Mouse (Mus musculus) megakaryocyte, adult 5-6 weeks (primary cell): ENCODE results near the gene Pip5k1c. TPM values are rescaled to one million over a fixed set of nuclear protein-coding genes. Genes with fewer than 3 reads are reported as not detected.

Source experiments
- ATAC-seq: 2 replicates; pipeline ENCODE4 v1.8.0; 2016; ENCODE audit warnings: mild to moderate bottlenecking, inconsistent platforms; ENCODE audit not compliant: poor library complexity, severe bottlenecking
- total RNA-seq, 2 experiments: library from RNA; stranded (forward) in 1 of 2; stranded (reverse) in 1 of 2; fragments of 153-499, 151-499 nt in 1 of 2; fragments of 221-1000, 200-1000 nt in 1 of 2; gene quantifications; 2 replicates each; pipeline versions ENCODE4 v1.2.3 to v1.2.4; 2015 to 2017

Pip5k1c gene
- total RNA-seq, 2 experiments from 2014 or later = 28.0 to 40.4 TPM

DNA sequence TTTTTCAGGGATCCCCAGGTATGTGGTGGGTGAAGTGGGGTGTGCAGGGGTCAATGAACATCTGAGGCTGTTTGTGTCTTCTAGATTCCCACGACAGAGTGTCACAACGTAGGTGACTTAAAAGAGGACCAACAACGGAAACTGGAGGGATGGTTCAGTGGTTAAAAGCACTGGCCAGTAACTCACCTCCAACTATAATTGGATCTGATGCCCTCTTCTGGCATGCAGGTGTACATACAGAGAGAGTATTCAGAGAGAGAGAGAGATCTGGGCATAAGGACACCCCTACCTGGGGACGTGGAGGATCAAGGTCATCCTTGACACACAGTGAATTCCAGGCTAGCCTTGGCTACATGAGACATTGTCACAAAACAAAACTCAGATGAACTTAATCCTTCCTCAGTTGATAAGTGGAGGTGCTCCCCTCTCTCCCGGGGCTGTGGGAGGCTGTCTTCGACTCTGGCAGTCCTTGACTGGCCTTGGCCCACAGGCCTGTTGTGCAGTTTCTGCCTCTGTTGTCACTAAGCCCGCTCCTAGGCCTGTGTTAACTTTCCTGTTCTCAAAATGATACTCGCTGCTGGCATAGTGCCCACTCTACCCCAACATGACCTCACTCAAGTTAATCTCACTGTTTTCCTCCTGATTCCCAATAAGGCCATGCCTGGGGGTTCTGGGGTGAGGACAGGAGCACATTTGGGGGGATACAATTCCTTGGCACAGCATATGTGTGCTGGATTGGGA lies 51.8 kb downstream of the Pip5k1c start:
- ATAC-seq = no peak

DNA sequence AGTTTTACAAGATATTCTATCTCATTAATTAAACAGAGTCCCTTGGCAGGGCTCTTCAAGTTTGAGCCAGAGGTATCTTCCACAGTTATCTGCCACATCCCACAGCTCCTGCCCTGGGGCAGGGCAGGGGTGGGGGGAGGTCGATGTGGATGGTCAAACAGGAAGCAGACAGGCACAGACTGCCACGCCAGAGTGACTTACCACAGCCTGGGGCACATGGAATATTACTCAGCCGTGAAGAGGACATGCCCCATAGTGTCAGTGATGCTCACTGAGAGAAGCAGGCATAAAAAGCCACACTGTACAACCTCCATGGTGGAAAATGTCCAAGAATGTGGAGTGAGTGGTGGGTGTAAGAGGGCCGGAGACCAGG lies 52.4 kb downstream of the Pip5k1c start:
- ATAC-seq = no peak

DNA sequence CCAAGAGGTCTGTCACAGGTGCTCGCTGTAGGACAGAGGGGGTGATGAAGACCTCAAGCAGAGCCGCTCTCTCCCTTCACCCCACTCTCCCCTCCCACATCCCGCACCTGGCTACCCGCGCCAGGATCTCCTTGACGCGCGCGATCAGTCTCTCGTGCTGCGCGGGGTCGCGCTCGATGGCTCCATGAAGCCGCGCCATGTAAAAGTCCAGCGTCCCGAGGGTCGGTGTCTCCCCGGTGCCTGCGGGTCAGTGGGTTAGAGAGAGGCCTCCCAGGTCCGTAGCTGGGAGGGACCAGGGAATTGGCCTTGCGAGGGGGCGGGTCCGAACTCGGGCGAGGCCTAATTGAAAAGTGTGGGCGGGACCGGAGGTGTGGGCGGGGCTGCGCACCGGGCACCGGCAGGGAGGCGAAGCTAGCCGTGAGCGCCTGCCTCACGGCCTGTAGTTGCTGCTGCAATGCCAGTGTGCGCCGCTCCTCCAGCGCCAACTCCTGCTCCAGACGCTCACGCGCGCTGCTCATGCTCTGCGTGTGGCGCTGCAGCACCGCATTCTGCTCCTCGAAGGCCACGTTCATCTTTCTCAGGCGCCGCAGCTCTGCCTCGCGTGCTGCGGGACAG lies 53.8 kb downstream of the Pip5k1c start:
- ATAC-seq = peak; percentile 55

DNA sequence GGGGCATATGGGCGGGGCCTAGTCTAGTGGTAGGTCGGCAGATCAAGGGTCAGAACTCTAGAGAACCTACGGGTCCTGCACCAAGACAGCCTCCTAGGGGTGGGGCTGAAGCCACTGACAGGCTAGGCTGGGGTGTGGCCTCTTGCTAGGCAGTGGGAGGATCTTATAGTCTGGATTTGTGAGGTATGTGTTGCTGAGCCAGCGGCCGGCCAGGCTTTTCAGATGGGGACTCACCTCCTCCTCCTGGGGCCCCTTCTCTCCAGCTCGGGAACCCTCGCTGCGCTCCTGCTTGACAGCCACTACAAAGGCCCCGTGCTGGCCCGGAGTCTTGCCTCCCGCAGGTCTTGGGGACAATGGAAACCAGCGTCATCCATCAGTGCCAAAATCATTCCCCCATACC lies 56.4 kb downstream of the Pip5k1c start:
- peak; percentile 20; the same call in 1 of the 2 replicates for ATAC-seq

DNA sequence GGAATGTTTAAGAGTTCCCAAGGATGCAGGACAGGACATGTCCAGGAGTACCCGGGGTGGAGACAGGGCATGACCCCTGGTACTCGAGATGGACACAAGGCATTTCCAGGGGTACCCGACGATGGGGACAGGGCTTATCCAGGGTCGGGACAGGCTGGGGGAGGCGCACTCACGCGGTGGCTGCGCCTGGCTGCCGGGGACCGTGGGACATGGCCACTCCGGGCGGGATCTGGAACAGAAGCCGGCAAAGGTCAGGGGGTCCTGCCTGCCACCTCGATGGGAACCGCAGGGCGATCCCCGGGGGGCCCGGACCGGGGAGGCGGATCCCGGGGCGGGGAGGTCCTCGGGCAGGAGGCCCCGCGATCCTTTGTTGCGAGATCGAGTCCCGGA lies 57.2 kb downstream of the Pip5k1c start:
- ATAC-seq = no peak

DNA sequence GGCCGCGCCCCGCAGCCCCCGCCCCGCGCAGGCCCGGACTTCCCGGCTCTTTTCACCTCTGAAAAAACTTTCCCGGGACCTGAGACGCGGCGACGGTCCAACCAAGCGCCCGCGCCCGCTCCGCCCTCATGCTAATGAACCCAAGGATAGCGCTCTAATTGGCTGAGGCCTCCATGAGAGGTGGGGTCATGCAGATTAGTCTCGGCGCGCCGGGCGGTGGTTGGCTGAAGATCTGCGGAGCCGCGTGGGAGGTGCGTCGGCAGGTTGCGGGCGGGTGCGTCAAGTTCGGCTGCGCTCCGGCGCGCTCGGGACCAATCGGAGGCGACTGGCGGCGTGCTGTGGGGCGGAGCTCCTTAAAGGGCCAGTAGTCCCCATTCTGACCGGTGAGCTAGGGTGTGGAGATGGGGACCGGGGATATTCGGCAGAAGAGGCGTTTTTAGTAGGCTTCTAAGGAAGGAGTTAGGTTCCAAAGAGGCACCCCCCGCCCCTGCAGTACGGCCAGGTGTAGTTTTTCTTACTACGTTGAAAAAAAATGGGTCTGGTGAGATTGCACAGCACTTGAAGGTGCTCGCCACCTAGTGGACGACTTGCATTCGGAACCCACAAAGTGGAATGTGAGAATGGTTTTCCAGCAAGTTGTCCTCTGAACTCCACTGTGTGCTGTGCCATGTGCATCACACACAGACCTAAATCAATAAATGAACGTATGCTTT lies 57.7 kb downstream of the Pip5k1c start, which contains the start of gene Hmg20b:
Gene Hmg20b, minus strand, starts transcription at position 130 of the 713 bp plus-strand sequence.
- peak; percentile 89 for ATAC-seq

DNA sequence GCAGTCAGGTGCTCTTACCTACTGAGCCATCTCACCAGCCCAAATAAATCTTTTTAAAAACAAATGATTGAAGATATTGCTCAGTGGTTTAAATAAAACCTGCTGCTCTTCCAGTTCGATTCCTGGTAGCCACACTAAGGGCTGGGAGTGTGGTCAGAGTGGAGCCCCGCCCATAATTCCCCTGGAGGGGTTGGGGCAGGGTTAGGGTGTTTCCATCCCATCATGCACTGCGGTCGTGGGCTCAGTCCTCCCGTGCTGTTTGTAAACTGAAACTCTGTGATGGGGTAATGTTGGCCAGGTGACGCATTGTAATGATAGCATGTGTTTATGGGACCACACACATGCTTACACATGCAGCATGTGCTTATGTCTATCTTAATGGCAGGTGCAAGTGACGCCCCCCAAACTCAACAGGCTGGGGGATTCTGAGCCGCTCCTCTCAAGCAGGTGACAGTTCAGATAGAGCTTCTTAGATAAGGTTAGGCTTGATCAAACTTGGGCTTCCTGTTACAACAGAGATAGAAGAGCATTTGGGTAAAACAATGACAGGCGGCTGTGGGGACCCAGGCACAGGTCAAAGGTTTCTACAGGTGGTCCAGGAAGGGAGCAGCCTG lies 59.0 kb downstream of the Pip5k1c start:
- peak; percentile 25 for ATAC-seq

DNA sequence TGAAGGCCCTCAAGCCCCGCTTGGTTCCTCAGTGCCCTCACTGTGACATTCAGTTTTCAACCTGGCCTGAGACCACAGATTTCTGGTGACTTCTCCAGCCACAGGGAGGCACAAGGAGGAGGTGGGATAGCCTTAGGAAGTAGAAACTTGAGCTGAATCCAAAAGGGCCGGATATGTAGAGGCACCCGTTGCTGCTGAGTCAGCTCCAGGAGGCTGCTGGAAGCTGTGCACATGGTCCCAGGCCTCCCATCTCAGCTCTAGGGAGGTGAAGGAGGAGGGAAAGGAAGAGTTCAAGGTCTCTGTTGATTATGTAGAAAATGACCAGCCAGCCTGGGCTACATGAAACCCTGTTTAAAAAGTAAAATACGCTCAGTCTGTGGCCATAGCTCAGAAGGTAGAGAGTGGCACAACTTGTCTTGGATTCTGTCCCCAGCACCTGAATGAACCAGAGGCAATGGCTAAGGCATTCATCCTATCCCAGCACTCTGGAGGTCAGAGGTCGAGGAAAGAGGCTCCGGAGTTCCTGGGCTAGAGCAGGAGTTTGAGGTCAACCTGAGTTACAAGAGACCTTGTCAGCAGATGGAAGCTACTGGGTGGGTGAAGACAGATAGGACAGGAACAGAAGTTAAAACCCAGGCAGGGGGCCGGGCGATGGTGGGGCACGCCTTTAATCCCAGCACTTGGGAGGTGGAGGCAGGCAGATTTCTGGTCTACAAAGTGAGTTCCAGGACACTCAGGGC lies 62.1 kb downstream of the Pip5k1c start:
- ATAC-seq = no peak

DNA sequence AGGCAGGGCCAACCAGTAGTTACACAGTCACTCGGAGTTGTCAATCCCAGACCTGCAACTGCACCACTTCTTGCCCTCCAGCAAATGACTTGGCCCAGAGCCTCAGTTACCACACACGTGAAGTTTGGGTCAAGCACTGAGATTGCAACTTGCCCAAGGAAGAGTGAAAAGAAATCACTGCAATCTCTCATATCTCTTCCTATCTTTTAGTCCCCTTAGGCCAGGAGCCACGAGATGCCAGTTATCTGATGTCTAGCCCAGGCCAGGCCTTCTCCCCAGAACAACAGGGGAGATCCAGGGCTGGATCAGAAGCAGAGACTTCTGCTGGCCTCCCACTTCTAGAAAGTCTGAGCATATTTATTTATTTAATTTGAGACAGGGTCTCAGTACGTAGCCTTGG lies 62.8 kb downstream of the Pip5k1c start:
- ATAC-seq = no peak

DNA sequence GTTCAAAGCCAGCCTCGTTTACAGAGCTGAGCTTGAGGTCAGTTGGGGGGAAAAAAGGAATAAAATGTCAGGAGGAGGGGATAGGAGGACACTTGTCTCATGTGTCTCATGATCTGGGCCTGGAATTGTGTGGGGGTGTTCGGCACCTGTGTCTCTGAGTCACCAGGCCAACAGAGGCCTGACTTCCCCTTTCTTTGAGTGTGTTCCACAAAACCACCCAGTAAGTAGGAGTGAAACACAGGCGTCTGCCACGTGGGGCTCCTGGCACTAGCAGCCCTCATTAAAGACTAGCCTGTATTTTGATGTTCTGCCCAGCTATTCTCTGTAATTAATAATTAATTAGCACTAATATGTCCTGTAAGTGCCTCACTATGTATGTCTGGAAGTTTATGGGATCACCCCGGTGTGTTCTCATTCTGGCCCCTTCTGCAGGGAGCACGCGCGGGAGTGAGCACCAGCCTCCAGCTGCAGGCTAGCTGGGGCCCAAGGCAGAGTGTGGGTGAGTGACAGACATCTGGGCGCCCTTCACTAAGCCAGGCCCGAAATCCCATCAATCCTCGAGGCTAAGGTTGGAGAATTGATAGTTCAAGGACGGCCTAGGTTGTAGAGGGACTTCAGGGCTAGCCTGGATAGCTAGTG lies 63.7 kb downstream of the Pip5k1c start:
- ATAC-seq = peak; percentile 67

DNA sequence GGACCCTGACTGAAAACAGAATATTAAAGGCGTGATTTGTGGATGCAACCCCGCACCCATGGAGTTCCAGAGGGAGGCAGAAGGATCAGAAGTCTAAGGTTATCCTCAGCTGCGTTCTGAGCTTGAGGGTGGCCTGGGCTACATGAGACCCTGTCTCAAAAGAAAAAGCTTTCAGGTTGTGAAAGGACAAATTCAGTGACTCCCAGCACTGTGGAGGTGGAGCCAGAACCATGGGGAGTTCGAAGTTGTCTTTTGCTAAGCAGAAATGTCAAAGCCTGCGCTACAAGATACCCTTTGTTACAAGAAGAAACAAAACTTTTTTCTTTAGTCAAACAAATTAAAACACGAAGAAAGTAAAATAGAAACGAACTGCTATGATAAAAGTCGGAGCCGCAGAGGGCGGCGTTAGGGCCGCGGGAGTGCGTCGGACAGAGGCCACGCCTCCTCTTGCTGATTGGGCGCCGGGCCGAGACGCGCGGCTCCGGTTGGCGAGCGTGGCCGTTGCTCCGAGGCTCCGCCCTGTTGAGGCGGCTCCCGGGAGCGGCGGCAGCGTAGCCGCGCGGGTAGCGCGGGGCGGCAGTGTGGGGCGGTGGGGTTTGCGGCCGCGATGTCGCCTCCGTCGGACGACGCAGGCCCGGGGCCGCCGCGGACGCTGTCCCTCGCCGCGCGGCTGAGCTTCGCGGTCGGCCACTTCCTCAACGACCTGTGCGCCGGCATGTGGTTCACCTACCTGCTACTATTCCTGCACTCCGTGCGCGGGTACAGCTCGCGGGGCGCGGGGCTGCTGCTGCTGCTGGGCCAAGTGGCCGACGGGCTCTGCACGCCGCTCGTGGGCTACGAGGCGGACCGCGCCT lies 64.5 kb downstream of the Pip5k1c start, which contains the start of gene Mfsd12:
Gene Mfsd12, plus strand, starts transcription at position 501 of the 854 bp plus-strand sequence.
- ATAC-seq = peak; percentile 83

DNA sequence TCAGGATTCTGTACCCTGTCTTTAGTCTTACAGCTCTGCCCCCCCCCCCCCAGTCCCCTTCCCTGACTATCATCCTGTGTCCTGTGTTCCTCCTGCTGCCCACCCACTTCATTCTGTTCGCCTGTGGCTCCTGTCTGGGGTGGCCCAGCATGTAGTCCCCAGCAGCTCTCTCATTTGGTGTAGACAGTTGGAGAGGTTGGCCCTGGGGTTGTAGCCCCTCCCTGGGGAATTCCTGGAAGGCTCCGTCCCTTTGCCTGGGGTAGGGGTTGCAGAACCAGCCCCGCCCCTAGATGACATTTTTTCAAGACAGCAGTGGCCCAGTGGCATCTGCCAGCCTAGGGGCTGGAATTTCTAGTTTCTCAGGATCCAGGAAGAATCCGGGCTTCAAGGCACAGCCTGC lies 65.4 kb downstream of the Pip5k1c start:
- ATAC-seq = no peak

DNA sequence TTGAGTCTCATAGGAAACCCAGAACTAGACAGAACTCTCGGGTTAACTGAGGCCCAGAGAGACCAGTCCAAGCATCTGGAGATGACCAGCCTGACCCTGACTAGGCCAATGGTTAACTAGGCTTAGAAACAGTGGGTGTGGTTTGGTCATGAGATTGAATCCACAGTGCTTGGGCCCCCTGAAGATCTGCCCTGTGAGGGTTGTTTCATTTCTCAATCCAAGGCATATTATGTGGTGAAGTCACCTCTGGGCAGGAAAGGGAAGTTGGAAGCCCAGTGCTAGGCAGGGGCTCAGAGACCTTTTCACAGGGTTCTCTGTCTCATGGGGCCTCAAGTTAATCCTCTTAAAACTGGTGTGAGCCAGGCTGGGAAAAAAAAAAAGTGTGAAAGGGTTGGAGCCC lies 66.1 kb downstream of the Pip5k1c start:
- peak; percentile 54 for ATAC-seq

DNA sequence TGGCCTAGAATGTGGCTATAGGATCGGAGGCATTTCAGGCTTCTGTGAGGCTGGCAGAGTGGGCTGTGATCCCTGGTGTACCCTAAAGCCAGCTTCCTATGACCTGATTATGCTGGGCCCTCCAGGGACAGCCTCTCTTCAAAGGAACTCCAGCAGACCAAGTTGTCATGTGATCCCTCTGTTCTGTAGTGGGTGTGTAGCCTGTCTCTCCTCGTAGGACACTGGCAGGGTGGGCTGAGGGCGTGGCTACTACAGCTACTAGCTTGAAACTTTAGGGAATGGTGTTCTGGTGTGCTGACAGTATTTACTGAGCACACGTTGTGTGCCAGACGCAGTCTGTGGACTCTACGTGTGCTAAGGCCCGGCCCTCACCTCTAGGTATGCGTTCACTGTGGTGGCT lies 68.0 kb downstream of the Pip5k1c start:
- no peak for ATAC-seq

DNA sequence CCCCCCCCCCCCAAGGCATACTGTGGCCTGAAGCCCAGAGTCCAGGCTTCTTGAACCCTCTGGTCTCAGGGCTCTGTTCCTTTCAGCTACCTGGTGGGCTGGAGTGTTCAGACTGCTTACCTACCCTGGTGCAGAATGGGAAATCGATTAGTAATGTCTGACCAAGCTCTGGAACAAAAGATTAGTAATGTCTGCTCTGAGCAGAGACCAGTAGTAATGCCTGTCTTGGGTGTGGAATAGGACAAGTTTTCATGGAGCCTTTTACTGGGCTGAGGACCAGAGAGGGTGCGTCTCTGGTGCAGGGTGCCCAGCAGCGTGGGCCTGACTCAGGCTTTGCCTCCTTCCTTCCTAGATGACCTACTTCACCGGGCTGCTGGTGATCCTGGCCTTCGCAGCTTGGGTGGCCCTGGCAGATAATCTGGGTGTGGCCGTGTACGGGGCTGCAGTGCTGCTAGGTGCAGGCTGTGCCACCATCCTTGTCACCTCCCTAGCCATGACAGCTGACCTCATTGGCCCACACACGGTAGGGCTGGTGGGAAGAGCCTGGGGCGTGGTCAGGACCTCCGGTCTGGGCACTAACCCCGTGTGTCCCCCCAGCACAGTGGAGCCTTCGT lies 69.7 kb downstream of the Pip5k1c start:
- no peak for ATAC-seq

DNA sequence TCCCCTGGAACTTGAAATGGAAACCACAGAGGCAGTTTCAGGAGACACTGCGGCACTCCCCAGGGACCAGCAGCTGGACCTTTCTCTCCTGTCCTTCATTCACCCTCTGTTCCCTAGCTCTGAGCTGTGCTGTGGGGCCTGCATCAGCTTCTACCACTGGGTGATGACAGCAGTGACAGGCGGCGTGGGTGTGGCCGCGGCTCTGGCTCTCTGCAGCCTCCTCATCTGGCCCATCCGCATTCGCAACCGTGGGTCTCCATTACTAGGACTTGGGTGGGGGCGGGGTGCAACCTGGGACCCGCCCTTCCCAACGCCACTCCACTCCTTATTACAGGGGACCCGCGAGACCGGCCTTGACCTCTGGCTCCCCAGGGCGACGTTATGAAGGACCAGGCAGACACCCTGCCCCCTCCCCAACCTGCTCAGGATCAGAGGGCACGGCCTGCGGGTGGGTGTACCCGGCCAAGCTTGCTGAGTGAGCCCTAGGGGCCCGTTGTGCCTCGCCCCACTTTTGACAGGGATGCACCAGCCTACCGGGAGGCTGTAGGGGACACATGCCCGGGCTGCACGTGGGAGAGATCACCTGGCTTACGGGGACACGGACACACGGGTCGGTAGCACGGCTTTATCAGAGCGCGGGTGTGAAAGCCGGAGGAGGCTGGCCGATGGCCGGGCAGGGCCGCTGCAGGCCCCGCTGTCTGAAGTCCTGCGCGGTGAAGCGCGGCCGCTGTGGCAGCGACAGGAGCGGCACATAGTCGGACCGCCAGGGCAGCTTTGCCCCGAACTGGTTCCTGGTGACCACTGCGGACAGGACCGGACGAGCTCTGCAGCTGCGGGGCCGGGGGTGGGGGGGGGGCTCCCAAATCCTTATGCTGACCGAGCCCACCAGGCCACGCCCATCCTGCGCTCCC lies 70.9 kb downstream of the Pip5k1c start:
- ATAC-seq = no peak

DNA sequence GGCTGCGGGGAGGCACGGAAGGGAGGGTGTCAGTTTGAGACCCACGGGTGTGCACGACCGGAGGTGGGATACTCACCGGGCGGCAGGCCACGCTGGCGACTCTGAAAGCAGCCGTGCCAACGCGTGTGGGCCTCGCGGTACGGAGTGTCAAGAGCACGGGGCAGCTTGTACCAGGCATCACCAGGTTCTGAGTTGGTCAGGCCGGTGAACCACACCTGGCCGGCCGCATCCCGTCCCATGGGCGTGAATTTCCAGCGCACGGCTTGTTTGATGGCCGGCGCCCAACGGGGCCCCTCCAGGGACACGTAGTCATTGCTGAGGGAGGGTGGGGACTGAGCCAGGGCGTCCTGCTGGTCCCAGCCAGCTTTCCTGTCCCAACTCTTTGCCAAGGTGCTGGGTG lies 71.9 kb downstream of the Pip5k1c start:
- ATAC-seq = no peak

DNA sequence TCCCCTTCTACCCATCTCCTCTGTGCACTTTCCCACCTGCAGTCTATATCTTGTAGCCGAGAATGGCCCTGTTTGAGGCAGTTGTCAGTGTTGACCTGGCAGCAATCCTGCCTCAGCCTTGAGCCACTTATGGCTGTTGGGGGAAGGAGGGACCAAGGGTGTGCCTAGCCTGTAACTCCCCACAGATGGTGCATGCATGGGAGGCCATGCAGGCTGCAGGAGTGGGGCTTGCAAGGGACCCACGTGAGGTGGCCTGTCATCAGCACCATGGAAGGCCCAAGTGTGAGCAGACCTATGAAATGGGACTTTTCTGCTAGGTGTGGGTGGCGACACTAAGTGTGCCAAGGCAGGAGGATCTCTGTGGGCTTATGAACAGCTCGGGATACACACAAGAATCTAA lies 72.3 kb downstream of the Pip5k1c start:
- ATAC-seq = no peak
